Mouse (Mus musculus) frontal cortex, adult (tissue): ENCODE data around the gene Zpbp2.

ENCODE experiments used
- ATAC-seq: cut with Nextera tagmentation; 2 replicates; pipeline ENCODE4 v1.9.2; 2017; ENCODE audit warnings: mild to moderate bottlenecking, moderate library complexity, mixed read lengths; ENCODE audit not compliant: low TSS enrichment

The Zpbp2 gene

DNA sequence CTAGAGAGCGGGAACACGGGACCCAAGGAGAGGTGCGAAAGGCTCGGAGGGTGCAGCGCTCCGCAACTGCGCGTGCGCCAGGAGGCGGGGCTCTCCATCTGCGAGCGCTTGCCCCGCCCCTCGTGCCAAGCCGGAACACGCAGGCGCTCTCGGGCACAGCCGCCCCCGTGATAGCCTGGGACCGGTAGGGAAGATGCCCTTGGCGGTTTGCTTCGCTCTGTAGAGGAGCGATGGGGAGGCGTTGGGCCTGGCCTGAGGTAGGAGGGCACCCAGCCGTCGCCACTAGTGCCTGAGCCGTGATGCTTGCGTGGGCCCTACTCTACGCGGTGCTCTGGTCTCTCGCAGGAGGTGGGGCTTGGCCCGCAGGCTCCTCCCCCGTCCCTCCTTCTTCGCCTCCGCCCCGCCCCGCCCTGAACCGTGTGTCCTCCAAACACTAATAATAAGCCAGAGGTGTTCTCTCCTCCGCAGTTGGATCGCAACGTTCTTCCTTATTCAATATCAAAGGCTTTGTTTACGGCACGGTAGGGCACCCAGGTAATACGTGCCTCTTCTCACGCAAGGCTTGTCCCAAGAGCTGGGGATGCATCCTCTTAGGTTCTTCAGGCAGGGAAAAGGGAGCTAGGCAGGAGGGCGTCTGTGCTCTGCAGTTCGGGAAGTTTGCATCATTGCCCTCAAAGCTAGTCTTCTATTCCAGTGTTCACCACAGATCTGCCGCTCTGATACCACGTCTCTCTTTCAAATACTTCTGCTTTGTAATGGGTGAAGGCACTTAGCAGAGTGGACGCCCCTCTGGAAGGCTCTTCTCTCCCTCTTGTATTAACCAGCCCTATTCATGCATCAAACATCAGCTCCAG lies at the start of gene Zpbp2:
TSS of gene Zpbp2 (plus strand) at position 123 of the 854 bp plus-strand sequence.
- ATAC-seq, result peak; percentile 97

- no peak for ATAC-seq
Measured at GRCm38 (mm10) chr11:98504926-98505325, 46.0 kb upstream of the Zpbp2 start.

- ATAC-seq, result no peak; the same call in 1 of the 2 replicates
Measured at GRCm38 (mm10) chr11:98509434-98509833, 41.5 kb upstream of the Zpbp2 start.

DNA sequence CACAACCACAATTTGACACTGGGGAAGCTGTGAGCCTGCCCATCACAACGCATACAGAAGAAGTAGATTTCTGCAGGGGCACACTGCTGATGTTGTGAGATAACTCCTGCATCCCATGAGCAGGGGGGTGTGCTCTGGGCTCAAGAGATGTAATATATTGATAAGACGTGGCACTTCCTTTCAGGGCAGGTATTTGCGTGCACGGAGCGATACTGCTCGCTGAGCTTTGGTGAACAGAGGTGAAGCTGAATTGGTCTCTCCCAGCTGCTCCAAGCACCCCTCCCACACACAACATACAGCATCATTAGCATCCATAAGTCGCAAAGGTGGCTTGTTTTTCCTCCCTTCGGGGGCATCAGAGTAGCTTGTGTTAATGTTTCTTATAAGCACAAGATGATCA lies 40.8 kb upstream of the Zpbp2 start:
- no peak for ATAC-seq

DNA sequence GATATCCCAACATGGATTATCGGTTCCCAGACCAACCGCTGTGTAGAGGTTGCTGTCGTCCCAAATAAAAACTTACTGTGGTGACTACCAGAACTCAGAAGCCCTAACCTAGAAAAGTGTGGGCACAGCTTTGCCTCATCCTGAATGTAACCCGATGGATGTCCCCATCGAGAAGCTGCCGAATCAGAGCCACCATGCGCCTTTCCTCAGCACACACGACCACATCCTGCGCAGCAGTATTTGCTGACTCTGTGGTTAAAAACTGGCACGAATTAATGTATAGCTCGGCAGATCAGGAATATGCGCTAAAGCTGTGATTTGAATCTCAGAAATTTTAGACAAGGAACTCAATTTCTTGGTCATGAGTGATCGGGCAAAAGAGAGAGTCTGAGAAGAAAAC lies 38.0 kb upstream of the Zpbp2 start:
- ATAC-seq, result no peak

GRCm38 (mm10) chr11:98513356-98513936 lies 37.5 kb upstream of the Zpbp2 start:
- ATAC-seq, result no peak

DNA sequence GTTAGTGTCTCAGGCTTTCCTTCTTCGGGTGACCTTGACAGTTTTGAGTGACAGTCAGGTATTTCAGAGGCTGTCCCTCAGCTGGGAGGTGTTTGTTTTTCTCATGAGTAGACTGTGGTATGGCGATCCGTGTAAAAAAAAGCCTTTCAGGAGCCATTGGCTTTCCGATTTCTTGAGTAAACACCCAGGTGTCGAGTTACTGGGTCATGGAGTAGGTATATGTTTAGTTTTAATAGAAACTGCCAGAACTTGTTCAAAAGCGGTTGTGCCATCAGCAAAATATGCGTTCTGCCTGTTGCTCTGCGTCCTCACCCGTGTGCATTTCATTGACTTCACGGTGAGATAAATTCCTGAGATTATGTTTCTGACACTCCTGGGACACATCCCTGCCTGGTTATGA lies 30.4 kb upstream of the Zpbp2 start:
- no peak for ATAC-seq

DNA sequence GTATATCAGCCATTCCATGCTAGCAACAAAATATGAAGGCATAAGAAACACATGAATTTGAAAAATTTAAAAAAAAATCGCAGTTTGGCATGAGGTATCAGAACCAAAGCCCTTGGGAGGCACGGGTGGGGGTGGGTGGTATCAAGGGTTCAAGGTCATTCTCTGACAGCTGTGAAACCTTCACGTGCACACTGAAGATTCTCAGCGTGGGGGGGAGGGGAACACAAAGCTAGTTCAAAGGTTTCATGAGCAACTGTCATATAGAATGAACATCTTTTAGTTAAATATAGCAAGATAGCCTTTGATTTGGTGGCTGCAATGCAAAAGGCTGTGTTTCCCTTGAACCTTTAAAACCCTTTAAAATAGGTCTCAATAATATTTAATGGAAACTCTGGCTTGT lies 25.8 kb upstream of the Zpbp2 start:
- no peak for ATAC-seq

- ATAC-seq, result no peak
Measured at GRCm38 (mm10) chr11:98526824-98527461, 24.0 kb upstream of the Zpbp2 start.

DNA sequence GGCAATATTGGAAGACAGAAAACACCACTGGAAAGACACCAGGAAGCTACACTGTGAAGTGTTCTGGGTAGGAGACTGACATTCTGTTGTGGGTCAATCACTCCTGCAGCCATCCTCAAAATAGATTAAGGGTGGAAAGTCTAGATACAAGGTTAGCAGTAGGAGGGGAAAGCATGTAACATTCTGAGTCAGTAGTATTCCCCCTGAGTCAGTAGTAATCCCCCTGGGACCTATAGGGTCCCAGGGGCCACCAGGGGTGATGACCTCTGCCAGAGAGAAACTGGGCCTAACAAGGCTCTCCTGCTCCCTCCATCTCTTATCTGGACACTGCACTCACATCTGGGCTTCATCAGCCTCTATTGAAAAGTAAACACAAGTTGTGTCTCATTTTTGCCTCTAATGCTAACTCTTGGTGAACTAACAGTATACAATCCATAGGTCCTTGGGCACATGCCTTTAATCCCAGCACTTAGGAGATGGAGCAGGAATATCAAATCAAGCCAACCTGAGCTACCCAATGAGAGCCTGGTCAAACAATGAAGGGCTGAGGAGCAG lies 13.3 kb upstream of the Zpbp2 start:
- ATAC-seq, result no peak

DNA sequence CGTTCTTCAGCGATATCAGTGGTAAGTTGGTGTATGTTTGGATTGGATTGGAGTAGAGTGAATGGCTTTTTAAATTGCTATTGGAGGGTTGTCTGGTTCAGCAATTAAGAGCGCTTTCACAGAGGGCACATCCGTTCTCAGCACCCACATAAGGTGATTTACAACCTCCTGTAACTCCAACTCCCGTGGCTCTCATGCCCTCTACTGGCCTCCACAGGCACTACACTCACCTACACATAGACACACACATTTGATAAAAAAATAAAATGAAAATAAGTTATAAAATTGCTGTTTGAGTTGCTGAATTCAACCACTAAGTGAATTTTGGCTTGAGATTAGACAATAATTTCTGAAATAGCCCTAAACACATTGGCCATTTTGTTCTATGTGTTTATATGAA lies 10.6 kb upstream of the Zpbp2 start:
- ATAC-seq, result no peak

DNA sequence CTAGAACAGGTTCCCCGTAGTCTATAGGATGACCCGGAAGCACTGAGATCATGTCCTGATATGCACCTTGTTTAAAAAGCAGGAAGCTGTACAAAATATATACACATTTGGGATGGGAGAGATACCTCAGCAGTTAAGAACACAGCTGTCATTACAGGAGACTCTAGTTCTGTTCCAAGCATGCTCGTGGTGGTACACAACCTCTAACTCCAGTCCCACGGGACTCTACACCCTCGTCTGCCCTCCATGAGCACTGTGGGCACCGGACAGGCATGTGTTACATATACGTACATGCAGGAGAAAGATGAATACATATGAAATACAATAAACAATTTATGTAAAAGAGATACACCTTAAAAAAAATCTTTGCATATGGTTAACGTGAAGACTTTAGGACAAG lies 8.3 kb upstream of the Zpbp2 start:
- no peak for ATAC-seq

- ATAC-seq, result no peak
Measured at GRCm38 (mm10) chr11:98543414-98543813, 7.5 kb upstream of the Zpbp2 start.

GRCm38 (mm10) chr11:98544890-98545677 lies 5.8 kb upstream of the Zpbp2 start:
- ATAC-seq, result no peak

DNA sequence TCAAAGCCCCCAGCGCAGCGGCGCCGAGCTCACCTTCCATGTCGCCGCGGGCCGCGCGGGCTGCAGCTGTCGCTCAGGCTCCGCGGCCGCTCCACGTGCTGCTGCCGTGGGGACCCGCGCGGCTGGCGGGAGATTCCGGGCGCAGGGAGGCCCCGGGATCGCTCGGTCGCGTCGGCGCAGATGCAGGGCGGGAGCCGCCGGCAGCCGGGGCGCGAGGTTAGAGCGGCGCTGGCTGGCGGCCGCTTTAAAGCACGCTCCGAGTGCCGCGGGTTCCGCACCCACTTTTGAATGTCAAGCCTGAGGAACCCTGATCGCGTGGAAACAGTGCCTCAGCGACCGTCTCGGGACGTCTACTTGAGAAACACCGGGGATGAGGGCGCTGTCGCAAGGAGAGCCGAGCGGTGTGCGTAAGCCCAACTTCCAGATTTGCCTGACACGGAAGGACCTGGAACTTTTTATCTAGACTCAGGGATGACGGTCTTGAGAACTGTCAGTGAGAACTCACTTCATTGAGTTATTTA lies 5.1 kb upstream of the Zpbp2 start, which contains the start of gene Ikzf3:
TSS of gene Ikzf3 (minus strand) at position 321 of the 521 bp plus-strand sequence.
- ATAC-seq, result no peak

- no peak for ATAC-seq
Measured at GRCm38 (mm10) chr11:98546529-98547307, 4.2 kb upstream of the Zpbp2 start.

GRCm38 (mm10) chr11:98547308-98547693 lies 3.6 kb upstream of the Zpbp2 start:
- no peak for ATAC-seq

DNA sequence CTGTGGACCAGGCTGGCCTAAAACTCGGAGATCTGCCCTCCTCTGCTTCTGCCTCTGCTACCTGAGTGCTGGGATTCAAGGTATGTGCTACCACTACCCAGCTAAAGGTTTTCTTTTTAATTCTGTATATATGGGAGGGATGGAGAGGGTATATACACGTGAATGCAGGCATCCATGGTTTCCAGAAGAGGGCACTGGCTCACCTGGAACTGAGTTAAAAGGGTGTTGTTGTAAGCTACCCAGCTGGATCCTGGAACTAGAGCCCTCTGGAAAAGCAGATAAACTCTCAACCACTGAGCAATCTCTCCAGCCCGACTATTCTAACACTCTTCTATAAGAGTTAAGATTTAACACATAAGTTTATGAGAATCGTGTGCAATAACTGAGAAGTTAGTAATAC lies 1.5 kb upstream of the Zpbp2 start:
- ATAC-seq, result no peak

GRCm38 (mm10) chr11:98550311-98550974 lies 454 bp upstream of the Zpbp2 start:
- no peak for ATAC-seq

- no peak for ATAC-seq
Measured at GRCm38 (mm10) chr11:98553966-98554365, 3.1 kb downstream of the Zpbp2 start.
